Mouse (Mus musculus) gastrocnemius, adult 2 months (tissue): ENCODE data around the gene Mkln1. TPM values are rescaled to one million over a fixed set of nuclear protein-coding genes. Genes with fewer than 3 reads are reported as not detected.
"Not testable (repeated sequence)": the region's sequence is repeated elsewhere in the genome, so short reads cannot be mapped to it uniquely, and the experiment has no call there.

ENCODE experiments used
- DNase-seq: peaks from one replicate; pipeline ENCODE4 v3.0.0; 2022
- H3K27ac ChIP-seq: fragments of 200-600 bp; 2 replicates; pipeline ENCODE4 v1.8.1; 2022; ENCODE audit warnings: mild to moderate bottlenecking
- H3K4me3 ChIP-seq: fragments of 200-600 bp; 2 replicates; pipeline ENCODE4 v1.8.1; 2022; ENCODE audit warnings: mild to moderate bottlenecking, moderate library complexity
- CTCF ChIP-seq: fragments of 200-600 bp; IDR thresholded peaks from 2 replicates; pipeline ENCODE4 v1.8.1; 2022; ENCODE audit warnings: antibody characterized with exemption, mild to moderate bottlenecking, moderate library complexity
- intact Hi-C: fragments of 180-260 bp; cut with DNase I; formaldehyde crosslinking; loops from one replicate; pipeline ENCODE4 v1.15.1; 2025
- total RNA-seq, 2 experiments: library from RNA; stranded (reverse); gene quantifications; 2 replicates each; pipeline ENCODE4 v1.2.3; 2021

Gene Mkln1
- total RNA-seq, 2 experiments from 2014 or later: 151 to 170 TPM

- peak overlapping the region; percentile 53 for H3K27ac ChIP-seq
- DNase-seq: peak; percentile 66
Measured at GRCm38 (mm10) chr6:31549361-31550051, 151.0 kb downstream of the Mkln1 start.

GRCm38 (mm10) chr6:31550876-31551532 is 152.5 kb downstream of the Mkln1 start:
- H3K4me3 ChIP-seq: peak overlapping the region; percentile 45

More at GRCm38 (mm10) chr6:31549361-31550051, 151.0 kb downstream of the Mkln1 start:
- H3K4me3 ChIP-seq: peak overlapping the region; percentile 20; the same call in 1 of the 2 replicates
- no peak for TF ChIP-seq CTCF
- intact Hi-C loops: no loop called here

GRCm38 (mm10) chr6:31556460-31557100 is 158.0 kb downstream of the Mkln1 start:
- 0 out of 2 replicates have a peak overlapping the region, but pooled peaks have one; percentile 21 for H3K27ac ChIP-seq
- no peak for TF ChIP-seq CTCF
- no peak for DNase-seq
- intact Hi-C loops: no loop called here
- H3K4me3 ChIP-seq: no peak overlapping the region

More at GRCm38 (mm10) chr6:31550876-31551532, 152.5 kb downstream of the Mkln1 start:
- H3K27ac ChIP-seq: peak overlapping the region; percentile 62
- TF ChIP-seq CTCF: no peak
- peak; percentile 35 for DNase-seq
- intact Hi-C loops: no loop called here

- peak overlapping the region; percentile 86 for H3K4me3 ChIP-seq
- no peak for TF ChIP-seq CTCF
- peak overlapping the region; percentile 49 for H3K27ac ChIP-seq
- intact Hi-C loops: no loop called here
- DNase-seq: no peak
Measured at GRCm38 (mm10) chr6:31560138-31560959, 161.8 kb downstream of the Mkln1 start.

- intact Hi-C loops, DNase-seq: not testable (repeated sequence)
- Histone ChIP-seq H3K4me3 (peak overlapping the region; percentile 86), H3K27ac (peak overlapping the region; percentile 86)
Measured at GRCm38 (mm10) chr6:31561948-31562347, 163.4 kb downstream of the Mkln1 start.

- TF ChIP-seq CTCF: no peak
- Histone ChIP-seq H3K4me3 (peak overlapping the region; percentile 86), H3K27ac (peak overlapping the region; percentile 86)
- intact Hi-C loops: no loop called here
- DNase-seq: no peak
Measured at GRCm38 (mm10) chr6:31562371-31563080, 164.0 kb downstream of the Mkln1 start.

- intact Hi-C loops: no loop called here
- Histone ChIP-seq H3K4me3 (peak within 1 kb of the TSS; percentile 86), H3K27ac (peak within 1 kb of the TSS; percentile 86)
- no peak for TF ChIP-seq CTCF
- DNase-seq: peak; percentile 84
Measured at GRCm38 (mm10) chr6:31563235-31564181, 165.0 kb downstream of the Mkln1 start, which contains the start of gene Podxl. Podxl (minus strand) TSS chr6:31563981.

GRCm38 (mm10) chr6:31564182-31564531 is 165.6 kb downstream of the Mkln1 start:
- peak overlapping the region; percentile 82 for H3K27ac ChIP-seq
- intact Hi-C loops: no loop called here
- DNase-seq: no peak
- no peak for TF ChIP-seq CTCF
- H3K4me3 ChIP-seq: peak overlapping the region; percentile 86

- DNase-seq: no peak
- TF ChIP-seq CTCF: no peak
- Histone ChIP-seq H3K27ac (peak overlapping the region; percentile 82), H3K4me3 (peak overlapping the region; percentile 86)
- intact Hi-C loops: no loop called here
Measured at GRCm38 (mm10) chr6:31564901-31565391, 166.4 kb downstream of the Mkln1 start.

Other genes starting within 250 kb of the Mkln1 start
- gene Podxl, start 165.2 kb downstream of the Mkln1 start, total RNA-seq: 10 to 100 TPM; 22.0 to 31.9 TPM